ENCODE assay signal across 32 mouse cellular contexts in genomic region chr17:45711525-45711924, GRCm38 (mm10). TPM values are rescaled to one million over a fixed set of nuclear protein-coding genes. Genes with fewer than 3 reads are reported as not detected.
"Had no signal": no experiment of that assay in that cellular context is flagged by ENCODE, and none has a peak within 500 bp of the region (broad histone marks: within the 10 kb centered on the region; RNA-seq: fewer than 3 reads in every experiment).

No protein-coding gene starts in this region.

- DNase-seq: kidney, adult 9 months; kidney, postnatal 25 days; layer of hippocampus, adult 9-11 months; liver; lung, adult 18-20 months; lung, postnatal 10 days; lung, postnatal 4 days; retina, postnatal 1 day; right cerebral cortex, postnatal 25 days; spleen, adult 18-20 months; thymus, adult 2 months; thymus, postnatal 14 days; thymus, postnatal 4 days had no signal

- H3K4me3 ChIP-seq: layer of hippocampus, adult 2 months; limb, embryonic 10.5 days; limb, embryonic 13.5 days; liver, embryonic 12.5 days; liver, embryonic 15.5 days; lung, embryonic 15.5 days; megakaryocyte, embryonic 14.5 days; midbrain, embryonic 10.5 days; midbrain, embryonic 13.5 days; myocyte; neural tube, embryonic 13.5 days had no signal

- H3K36me3 ChIP-seq: limb, embryonic 10.5 days; limb, embryonic 13.5 days; liver, embryonic 12.5 days; liver, embryonic 15.5 days; lung, embryonic 15.5 days; midbrain, embryonic 10.5 days; midbrain, embryonic 13.5 days; neural tube, embryonic 13.5 days had no signal

- H3K27ac ChIP-seq: kidney, postnatal 0 days; layer of hippocampus, adult 2 months; limb, embryonic 10.5 days; limb, embryonic 13.5 days; liver, embryonic 12.5 days; liver, embryonic 15.5 days; lung, embryonic 15.5 days; midbrain, embryonic 10.5 days; midbrain, embryonic 13.5 days; neural tube, embryonic 13.5 days; stomach, postnatal 0 days had no signal

- H3K4me1 ChIP-seq: limb, embryonic 13.5 days; liver, embryonic 12.5 days; liver, embryonic 15.5 days; lung, embryonic 15.5 days; midbrain, embryonic 10.5 days; midbrain, embryonic 13.5 days; neural tube, embryonic 13.5 days had no signal

- H3K9me3 ChIP-seq: limb, embryonic 10.5 days; limb, embryonic 13.5 days; liver, embryonic 12.5 days; liver, embryonic 15.5 days; lung, embryonic 15.5 days; megakaryocyte, embryonic 14.5 days; midbrain, embryonic 10.5 days; midbrain, embryonic 13.5 days; neural tube, embryonic 13.5 days had no signal

- H3K9ac ChIP-seq: limb, embryonic 13.5 days; liver, embryonic 12.5 days; liver, embryonic 15.5 days; lung, embryonic 15.5 days; midbrain, embryonic 13.5 days; neural tube, embryonic 13.5 days had no signal

- ATAC-seq: liver, embryonic 12.5 days; midbrain, embryonic 13.5 days; midbrain, embryonic 16.5 days had no signal

- H3K27me3 ChIP-seq: limb, embryonic 13.5 days; lung, embryonic 15.5 days; midbrain, embryonic 13.5 days; neural tube, embryonic 13.5 days had no signal

- H3K4me2 ChIP-seq: limb, embryonic 13.5 days; liver, embryonic 12.5 days; liver, embryonic 15.5 days; lung, embryonic 15.5 days; midbrain, embryonic 13.5 days; neural tube, embryonic 13.5 days had no signal

RNA-seq across cellular contexts. Expression of gene 1600014C23Rik, which starts 22.1 kb away (rescaled TPM):
- total RNA-seq: layer of hippocampus, adult 2 months; left cerebral cortex, adult 18-20 months; monocyte, adult 5-6 weeks; neutrophil, adult 5-6 weeks had no signal
- polyA plus RNA-seq: large intestine, adult 2 months; limb, embryonic 10.5 days; limb, embryonic 13.5 days; liver, embryonic 12.5 days; liver, embryonic 15.5 days; lung, embryonic 15.5 days; midbrain, embryonic 13.5 days; midbrain, embryonic 16.5 days; neural tube, embryonic 13.5 days; stomach, postnatal 0 days; thymus, adult 2 months had no signal

RNA-seq across cellular contexts. Expression of gene Capn11, which starts 52.4 kb away (rescaled TPM):
- total RNA-seq: monocyte, adult 5-6 weeks had no signal
- polyA plus RNA-seq: kidney, postnatal 0 days; stomach, embryonic 14.5 days had no signal
